Mouse (Mus musculus): ENCODE data around the gene Rere.

Rere gene

DNA sequence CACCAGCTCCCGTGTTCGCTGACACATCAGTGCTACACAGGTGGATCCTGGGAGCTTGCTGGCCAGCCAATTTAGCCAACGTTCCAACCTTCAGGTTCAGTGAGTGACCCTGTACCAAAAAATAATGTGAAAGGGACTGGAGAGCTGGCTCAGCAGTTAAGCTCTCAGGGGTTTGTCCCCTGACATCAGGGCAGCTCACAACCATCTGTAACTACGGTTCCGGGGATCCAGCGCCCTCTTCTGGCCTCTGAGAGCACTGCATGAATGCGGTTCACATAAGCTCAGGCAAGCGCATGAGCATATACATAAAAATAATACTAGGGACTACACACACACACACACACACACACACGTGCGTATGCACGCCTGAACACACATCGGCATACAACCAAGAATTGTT is 381.7 kb downstream of the Rere start:
- TF ChIP-seq GATA4 (IDR thresholded peaks at IDR 0.05; ENCODE audit: insufficient replicate concordance, low read length) = no peak

DNA sequence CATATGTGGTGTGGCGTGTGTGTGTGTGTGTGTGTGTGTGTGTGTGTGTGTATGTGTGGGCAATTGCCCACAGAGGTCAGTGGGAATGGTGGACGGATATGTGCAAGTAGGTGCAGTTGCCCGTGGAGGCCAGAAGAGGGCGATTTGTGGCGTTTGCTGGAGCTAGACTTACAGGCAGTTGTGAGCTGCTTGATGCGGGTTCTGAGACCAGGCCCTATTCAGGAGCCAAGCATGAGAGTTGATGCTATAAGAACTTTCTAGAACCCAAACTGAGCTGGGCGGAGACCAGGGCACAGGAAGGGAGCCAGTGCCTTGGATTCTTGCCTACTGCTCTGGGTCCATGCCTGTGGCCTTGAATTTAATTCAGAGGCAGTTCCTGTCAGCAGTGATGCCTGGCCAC is 383.3 kb downstream of the Rere start:
- no peak for TF ChIP-seq GATA4 (IDR thresholded peaks at IDR 0.05; ENCODE audit: insufficient replicate concordance, low read length)

DNA sequence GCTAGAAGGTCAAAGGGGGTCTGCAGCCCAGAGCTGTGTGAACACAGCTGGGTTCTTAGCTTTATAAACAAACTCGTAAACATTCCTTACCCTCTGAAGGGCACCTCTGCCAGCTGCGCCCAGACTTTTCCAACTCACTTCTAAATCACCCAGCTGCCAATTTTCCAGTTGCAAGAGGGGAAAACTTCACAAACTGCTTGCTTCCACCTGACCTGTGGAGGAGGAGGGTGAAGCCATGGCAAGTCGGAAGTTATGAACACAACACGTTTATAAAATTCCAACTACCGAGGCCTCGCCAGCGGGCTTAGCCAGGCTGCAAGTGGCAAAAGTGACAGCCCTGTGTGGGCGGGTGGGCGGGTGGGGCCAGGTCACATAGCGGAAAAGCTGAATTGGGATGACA is 384.4 kb downstream of the Rere start:
- no peak for TF ChIP-seq GATA4 (IDR thresholded peaks at IDR 0.05; ENCODE audit: insufficient replicate concordance, low read length)

All from liver, adult (tissue).